Mouse (Mus musculus) intestine, postnatal 0 days (tissue): ENCODE results near the gene Htra1. TPM values are rescaled to one million over a fixed set of nuclear protein-coding genes. Genes with fewer than 3 reads are reported as not detected.

Experiments
- ATAC-seq: fragments of 200-750 bp; cut with Nextera tagmentation; 2 replicates; pipeline ENCODE4 v1.8.0; 2017; ENCODE audit warnings: mild to moderate bottlenecking, moderate TSS enrichment, moderate library complexity
- H3K27ac ChIP-seq: fragments of 300-500 bp; sonication (generic); 2 replicates; pipeline ENCODE4 v1.5.1; 2014; ENCODE audit warnings: mild to moderate bottlenecking, low read depth, low read length, moderate library complexity
- H3K27me3 ChIP-seq: fragments of 300-500 bp; sonication (generic); replicated peaks from 2 replicates; pipeline ENCODE4 v1.6.1; 2014; ENCODE audit warnings: low read length, mixed read lengths; ENCODE audit not compliant: control insufficient read depth, insufficient read depth
- H3K36me3 ChIP-seq: fragments of 300-500 bp; sonication (generic); 2 replicates; pipeline ENCODE4 v1.6.1; 2014; ENCODE audit warnings: mild to moderate bottlenecking, moderate library complexity; ENCODE audit not compliant: control insufficient read depth, insufficient read depth
- H3K4me1 ChIP-seq: fragments of 300-500 bp; sonication (generic); replicated peaks from 2 replicates; pipeline ENCODE4 v1.6.1; 2014; ENCODE audit warnings: antibody characterized with exemption, low read length, mixed read lengths; ENCODE audit not compliant: control insufficient read depth, insufficient read depth
- H3K4me2 ChIP-seq: fragments of 300-500 bp; sonication (generic); replicated peaks from 2 replicates; pipeline ENCODE4 v1.6.1; 2014; ENCODE audit warnings: low read depth, mild to moderate bottlenecking, moderate library complexity
- H3K4me3 ChIP-seq: fragments of 300-500 bp; sonication (generic); 2 replicates; pipeline ENCODE4 v1.5.1; 2014; ENCODE audit warnings: low read depth, low read length
- H3K9ac ChIP-seq: fragments of 300-500 bp; sonication (generic); 2 replicates; pipeline ENCODE4 v1.6.1; 2014; ENCODE audit warnings: mild to moderate bottlenecking, low read depth, low read length
- H3K9me3 ChIP-seq: fragments of 300-500 bp; sonication (generic); 2 replicates; pipeline ENCODE4 v1.6.1; 2016; ENCODE audit warnings: mixed run types; ENCODE audit not compliant: control insufficient read depth
- CTCF ChIP-seq: sonication (generic); IDR thresholded peaks from 2 replicates; pipeline ENCODE4 v1.5.1; 2016; ENCODE audit warnings: low read depth, mild to moderate bottlenecking, control low read depth, antibody characterized with exemption, moderate library complexity
- WGBS: fragments of 180-500 bp; shearing (Covaris S2); extraction: QIAGEN DNeasy Blood & Tissue Kit; methylation state at CpG from one replicate; pipeline ENCODE4 v1.1.7; 2014; 5-methylcytosine and 5-hydroxymethylcytosine counted together
- polyA plus RNA-seq: library from polyadenylated mRNA; unstranded; fragments of >200 nt; fragmentation: Nextera tagmentation; extraction: Ambion mirVana; gene quantifications from 2 replicates; pipeline ENCODE4 v1.2.1, GENCODE M21; 2015

Gene Htra1
- polyA plus RNA-seq, 1 experiment from 2014 or later, result 15.5 TPM

DNA sequence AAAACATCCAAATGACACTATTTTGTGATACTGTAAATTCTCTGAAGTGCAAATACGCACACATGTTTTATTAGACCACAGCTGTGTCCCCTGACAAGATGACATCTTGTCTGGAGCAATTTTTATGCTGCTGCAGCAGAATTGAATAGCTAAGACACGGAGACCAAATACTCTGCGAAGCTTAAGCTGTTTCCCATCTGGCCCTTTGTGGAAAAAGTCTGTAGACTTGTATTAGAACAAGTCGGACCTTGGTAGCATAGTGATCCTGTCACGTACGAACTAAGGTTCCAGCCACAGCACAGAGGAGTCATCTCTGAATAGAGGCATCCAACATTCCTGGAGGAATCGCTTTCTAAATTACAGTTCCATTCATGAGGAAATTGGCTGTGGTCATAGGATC is 48.4 kb downstream of the Htra1 start:
- H3K9me3 ChIP-seq, result no peaks in the 10 kb centered on the region
- TF ChIP-seq CTCF, result no peak
- H3K36me3 ChIP-seq, result no peaks in the 10 kb centered on the region
- 75% methylated on average over 7 of the region's 7 CpGs for WGBS
- H3K27me3 ChIP-seq, result no peaks in the 10 kb centered on the region
- no peak overlapping the region for H3K9ac ChIP-seq
- ATAC-seq, result no peak
- H3K4me3 ChIP-seq, result no peak overlapping the region
- H3K4me2 ChIP-seq, result no peak overlapping the region
- no peaks in the 10 kb centered on the region for H3K4me1 ChIP-seq
- no peak overlapping the region for H3K27ac ChIP-seq

DNA sequence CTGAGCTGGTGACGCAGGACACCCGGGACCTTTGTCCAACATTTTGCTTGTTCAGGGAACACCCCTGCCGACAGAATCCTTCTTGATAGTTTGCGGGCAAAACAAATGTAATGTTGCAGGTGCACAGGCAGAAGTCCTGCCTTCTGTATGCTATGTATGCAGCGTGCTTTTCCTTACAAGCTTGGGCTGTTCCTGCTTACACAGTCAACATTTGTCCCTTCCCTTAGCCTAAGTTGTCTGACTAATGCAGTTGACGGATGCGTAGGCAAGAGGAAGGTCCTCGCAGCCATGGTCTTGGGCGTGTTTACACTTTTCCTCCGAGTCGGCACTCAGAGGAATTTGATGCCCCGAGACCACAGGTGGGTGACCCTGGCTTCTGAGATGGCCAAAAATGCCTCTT is 49.3 kb downstream of the Htra1 start:
- Histone ChIP-seq H3K36me3 (no peaks in the 10 kb centered on the region), H3K27ac (no peak overlapping the region), H3K9ac (no peak overlapping the region), H3K4me2 (no peak overlapping the region), H3K4me1 (no peaks in the 10 kb centered on the region), H3K27me3 (no peaks in the 10 kb centered on the region), H3K4me3 (no peak overlapping the region), H3K9me3 (no peaks in the 10 kb centered on the region)
- 69% methylated on average over 12 of the region's 12 CpGs for WGBS
- ATAC-seq, result no peak
- no peak for TF ChIP-seq CTCF

DNA sequence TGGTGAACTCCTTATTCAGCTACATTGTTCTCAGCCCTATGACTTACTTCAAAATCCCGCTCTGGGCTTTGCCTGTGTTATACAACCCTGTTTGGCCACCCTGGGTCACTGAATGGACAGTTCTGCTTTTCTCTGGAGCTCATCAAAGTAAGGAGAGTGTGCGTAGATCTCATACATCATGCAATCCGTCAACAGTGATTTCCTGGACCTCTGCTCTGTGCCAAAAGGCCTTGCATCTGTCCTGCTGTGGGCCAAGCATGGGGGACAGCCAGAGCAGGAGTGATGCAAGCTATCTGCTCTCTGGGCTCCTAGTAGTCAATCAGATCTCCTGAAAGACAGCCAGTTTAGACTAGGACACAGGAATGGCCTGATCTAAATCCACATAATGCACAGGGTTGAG is 49.8 kb downstream of the Htra1 start:
- no peak for ATAC-seq
- H3K4me2 ChIP-seq, result no peak overlapping the region

DNA sequence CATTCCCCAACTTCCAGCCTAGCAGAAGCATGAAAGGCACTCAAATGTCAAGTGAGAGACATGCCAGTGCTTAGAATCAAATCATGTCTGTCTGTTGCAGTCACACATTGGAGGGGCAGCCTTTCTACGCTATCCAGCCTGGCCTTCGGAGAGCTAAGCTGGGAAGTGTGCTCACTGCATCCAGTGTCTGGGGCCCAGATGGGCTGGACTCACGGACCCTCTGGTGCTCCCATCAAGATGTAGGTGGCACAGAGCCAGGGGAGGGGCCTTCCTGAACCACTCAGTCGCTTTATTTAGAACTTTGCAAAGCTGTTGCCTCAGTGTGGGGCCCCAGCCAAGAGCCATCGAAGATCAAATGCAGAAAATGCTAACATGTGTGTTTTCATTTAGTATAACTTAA is 52.2 kb downstream of the Htra1 start:
- Histone ChIP-seq H3K9ac (no peak overlapping the region), H3K27ac (no peak overlapping the region), H3K4me2 (no peak overlapping the region), H3K36me3 (no peaks in the 10 kb centered on the region), H3K27me3 (no peaks in the 10 kb centered on the region), H3K4me1 (no peaks in the 10 kb centered on the region), H3K9me3 (no peaks in the 10 kb centered on the region), H3K4me3 (no peak overlapping the region)
- WGBS, result 58% methylated on average over 5 of the region's 5 CpGs
- TF ChIP-seq CTCF, result no peak
- ATAC-seq, result no peak

More for the DNA sequence above, 49.8 kb downstream of the Htra1 start:
- Histone ChIP-seq H3K9me3 (no peaks in the 10 kb centered on the region), H3K27me3 (no peaks in the 10 kb centered on the region), H3K36me3 (no peaks in the 10 kb centered on the region), H3K9ac (no peak overlapping the region), H3K27ac (no peak overlapping the region), H3K4me3 (no peak overlapping the region), H3K4me1 (no peaks in the 10 kb centered on the region)
- no peak for TF ChIP-seq CTCF
- WGBS, result 81% methylated on average over 3 of the region's 3 CpGs

DNA sequence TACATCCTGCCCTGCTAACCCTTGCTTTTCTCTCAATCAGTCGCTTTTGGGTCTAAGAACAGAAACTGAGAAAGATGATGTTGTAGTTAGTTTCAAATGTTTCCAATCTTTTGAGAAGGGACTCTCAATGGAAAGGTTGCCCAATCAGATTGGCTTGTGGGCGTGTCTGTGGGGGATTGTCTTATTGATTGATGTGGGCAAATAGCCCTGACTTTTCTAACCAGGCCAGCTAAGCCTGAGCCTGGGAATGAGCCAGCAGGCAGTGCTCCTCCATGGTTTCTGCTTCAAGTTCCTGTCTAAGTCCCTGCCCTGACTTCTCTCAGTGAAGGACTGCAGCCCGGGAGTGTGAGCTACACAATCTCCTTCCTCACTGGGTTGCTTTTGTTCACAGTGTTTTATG is 53.5 kb downstream of the Htra1 start:
- H3K4me2 ChIP-seq, result no peak overlapping the region
- no peaks in the 10 kb centered on the region for H3K27me3 ChIP-seq
- H3K27ac ChIP-seq, result no peak overlapping the region
- no peak for TF ChIP-seq CTCF
- no peaks in the 10 kb centered on the region for H3K36me3 ChIP-seq
- no peaks in the 10 kb centered on the region for H3K4me1 ChIP-seq
- H3K9me3 ChIP-seq, result no peaks in the 10 kb centered on the region
- H3K4me3 ChIP-seq, result no peak overlapping the region
- 71% methylated on average over 3 of the region's 3 CpGs for WGBS
- ATAC-seq, result no peak
- no peak overlapping the region for H3K9ac ChIP-seq

DNA sequence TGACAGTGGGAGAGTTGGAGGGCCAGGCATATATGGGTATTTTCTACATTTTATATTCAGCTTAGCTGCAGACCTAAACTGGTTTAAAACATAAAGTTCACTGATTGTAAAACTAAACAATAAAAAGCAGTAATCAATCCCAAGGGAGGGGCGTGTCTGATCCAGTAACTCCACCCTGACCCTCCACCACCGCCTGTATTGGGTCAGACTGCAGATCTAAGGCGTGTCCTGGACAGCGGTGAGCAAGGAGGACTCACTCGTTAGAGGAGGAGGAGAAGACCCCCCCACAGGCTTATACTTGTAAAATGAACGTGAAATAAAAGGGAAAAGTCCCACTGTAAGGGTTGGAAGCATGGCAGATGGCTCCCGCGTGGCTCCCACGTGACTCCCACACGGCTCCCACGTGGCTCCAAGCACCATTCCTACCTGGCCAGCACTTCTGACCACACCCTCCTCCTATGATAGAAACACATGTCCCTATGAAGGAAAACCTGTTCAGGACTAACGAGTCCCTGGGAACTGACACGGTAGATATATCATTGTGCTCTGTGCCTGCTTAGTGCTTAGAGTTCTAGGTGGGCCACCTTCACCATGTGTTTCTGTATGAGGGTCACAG is 55.4 kb downstream of the Htra1 start:
- H3K9ac ChIP-seq, result no peak overlapping the region
- H3K4me1 ChIP-seq, result no peaks in the 10 kb centered on the region
- 45% methylated on average over 13 of the region's 13 CpGs for WGBS
- no peaks in the 10 kb centered on the region for H3K36me3 ChIP-seq
- peak overlapping the region; percentile 49; the same call in 1 of the 2 replicates for H3K4me2 ChIP-seq
- no peak for TF ChIP-seq CTCF
- H3K27me3 ChIP-seq, result no peaks in the 10 kb centered on the region
- no peaks in the 10 kb centered on the region for H3K9me3 ChIP-seq
- H3K27ac ChIP-seq, result no peak overlapping the region
- H3K4me3 ChIP-seq, result no peak overlapping the region
- ATAC-seq, result peak; percentile 91

DNA sequence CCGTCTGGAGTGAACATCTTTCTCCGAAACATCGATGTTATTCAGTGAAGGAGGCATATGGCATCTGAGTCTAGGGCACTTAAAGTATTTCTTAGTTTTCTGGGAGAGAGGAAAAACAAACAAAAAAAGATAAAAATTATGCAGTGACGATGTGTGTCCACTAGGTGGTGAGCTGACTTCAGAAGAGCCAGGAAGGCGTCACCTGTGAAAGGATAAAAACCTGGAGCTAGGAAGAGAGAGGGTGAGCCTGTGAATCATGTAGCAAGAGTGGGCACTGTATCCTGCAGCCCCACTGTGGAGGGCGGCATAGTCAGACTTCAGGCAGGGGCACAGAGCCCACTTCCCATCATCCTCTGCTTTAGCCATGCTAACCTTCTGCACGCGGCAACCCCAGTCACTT is 58.0 kb downstream of the Htra1 start:
- Histone ChIP-seq H3K4me3 (no peak overlapping the region), H3K27me3 (no peaks in the 10 kb centered on the region), H3K9ac (no peak overlapping the region), H3K4me2 (no peak overlapping the region), H3K27ac (no peak overlapping the region), H3K9me3 (no peaks in the 10 kb centered on the region), H3K4me1 (no peaks in the 10 kb centered on the region), H3K36me3 (no peaks in the 10 kb centered on the region)
- 48% methylated on average over 8 of the region's 8 CpGs for WGBS
- peak; percentile 86 for TF ChIP-seq CTCF
- no peak for ATAC-seq
